Mouse (Mus musculus) testis, adult 10 weeks (tissue): ENCODE results near the gene Gm5934. TPM values are rescaled to one million over a fixed set of nuclear protein-coding genes. Genes with fewer than 3 reads are reported as not detected.

Source experiments
- polyA plus RNA-seq: library from polyadenylated mRNA; stranded (reverse); fragments of 350-450 nt; fragmentation: Illumina TruSeq; extraction: RNeasy Lipid Tissue Mini Kit (QIAGEN cat#74804); gene quantifications from one replicate; pipeline ENCODE4 v1.2.3, GENCODE M21; 2014; ENCODE audit warnings: low read depth, low replicate concordance

Gene Gm5934
- 0.17 TPM for polyA plus RNA-seq

DNA sequence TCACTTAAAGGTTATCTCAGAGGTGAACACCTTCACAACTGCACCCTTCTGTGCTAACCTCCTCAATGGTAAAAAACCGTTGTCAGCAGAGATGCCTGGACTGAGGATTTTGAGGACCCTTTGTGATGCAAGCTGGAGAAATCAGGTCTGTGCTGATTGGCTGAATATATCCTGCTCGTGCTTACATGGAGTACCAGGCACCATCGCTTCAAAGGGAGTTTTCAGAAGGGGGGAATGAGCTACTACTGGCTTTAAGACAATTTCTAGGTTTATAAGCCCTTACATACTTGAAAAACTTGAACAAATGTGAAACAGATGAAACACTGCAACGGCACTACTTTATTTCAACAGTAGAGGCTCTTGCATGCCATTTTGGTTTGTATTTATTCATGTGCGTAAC is at the start of gene Gm5934:
Gm5934 (minus strand) TSS at position 101 of the 400 bp plus-strand sequence.

Other genes with a start within 250 kb of the Gm5934 start
- gene Gm4297, start 74.1 kb upstream of the Gm5934 start, polyA plus RNA-seq, result 1.2 TPM